Mouse (Mus musculus): ENCODE results near the gene Dact3. TPM values are rescaled to one million over a fixed set of nuclear protein-coding genes. Genes with fewer than 3 reads are reported as not detected.
A peak's percentile ranks its signal among the peaks of the same experiment; 100 is the strongest.

The Dact3 gene
- total RNA-seq (2021) (1 to 10 TPM; 2.5 to 5.3 TPM), polyA plus RNA-seq (2012; rRNA removed) (16.2 and 22.1 TPM in 2 replicates)
- long read RNA-seq, transcript Dact3-201 (4 exons, 2,989 nt) = major isoform, 18 of 21 reads
- long read RNA-seq, partial matches to known transcripts = 2 of 21 reads
- long read RNA-seq, other reads (novel, unspliced or antisense) = 1 of 21 reads

GRCm38 (mm10) chr7:16875310-16875325, at the start of gene Dact3:
TSS of gene Dact3 (plus strand) at chr7:16875317.
- DNase-seq = no peak

- DNase-seq = no peak
These were observed 49.3 kb upstream of the Dact3 start for GRCm38 (mm10) chr7:16825785-16826184.

GRCm38 (mm10) chr7:16826571-16826970, 48.5 kb upstream of the Dact3 start:
- no peak for DNase-seq

- no peak for DNase-seq
These were observed 47.8 kb upstream of the Dact3 start for GRCm38 (mm10) chr7:16827274-16827673.

- peak; percentile 48 for DNase-seq
These were observed 44.7 kb upstream of the Dact3 start for GRCm38 (mm10) chr7:16830449-16830848.

- no peak for DNase-seq
These were observed 37.0 kb upstream of the Dact3 start for GRCm38 (mm10) chr7:16837916-16838803.

- no peak for DNase-seq
These were observed 36.2 kb upstream of the Dact3 start for GRCm38 (mm10) chr7:16838804-16839426.

GRCm38 (mm10) chr7:16839427-16840108, 35.5 kb upstream of the Dact3 start:
- DNase-seq = no peak

GRCm38 (mm10) chr7:16840109-16840491, 35.0 kb upstream of the Dact3 start:
- no peak for DNase-seq

GRCm38 (mm10) chr7:16841078-16841477, 34.0 kb upstream of the Dact3 start:
- no peak for DNase-seq

- DNase-seq = no peak
These were observed 33.3 kb upstream of the Dact3 start for GRCm38 (mm10) chr7:16841561-16842560.

- peak; percentile 95 for DNase-seq
These were observed 32.5 kb upstream of the Dact3 start, which contains the start of gene Prkd2 for GRCm38 (mm10) chr7:16842645-16843063. TSS of gene Prkd2 (plus strand) at chr7:16842902.

- peak; percentile 40 for DNase-seq
These were observed 31.5 kb upstream of the Dact3 start for GRCm38 (mm10) chr7:16843441-16844171.

GRCm38 (mm10) chr7:16844696-16845071, 30.4 kb upstream of the Dact3 start:
- no peak for DNase-seq

- DNase-seq = peak; percentile 56
These were observed 29.9 kb upstream of the Dact3 start for GRCm38 (mm10) chr7:16845072-16845819.

GRCm38 (mm10) chr7:16845820-16846167, 29.3 kb upstream of the Dact3 start:
- DNase-seq = no peak

- no peak for DNase-seq
These were observed 28.3 kb upstream of the Dact3 start for GRCm38 (mm10) chr7:16846775-16847174.

- no peak for DNase-seq
These were observed 27.6 kb upstream of the Dact3 start for GRCm38 (mm10) chr7:16847507-16847906.

- DNase-seq = peak; percentile 57
These were observed 26.5 kb upstream of the Dact3 start for GRCm38 (mm10) chr7:16848579-16848978.

GRCm38 (mm10) chr7:16851636-16852035, 23.5 kb upstream of the Dact3 start:
- peak; percentile 52 for DNase-seq

All from adrenal gland, adult 2 months (tissue).